Mouse (Mus musculus) telencephalon, adult 2 months (tissue): ENCODE results near the gene Gm14434.
"Not testable (repeated sequence)": the region's sequence is repeated elsewhere in the genome, so short reads cannot be mapped to it uniquely, and the experiment has no call there.

Experiments used
- DNase-seq: peaks from one replicate; pipeline ENCODE4 v3.0.0-alpha.2; 2011; ENCODE audit warnings: low read depth, low spot score

Gm14434 gene

DNA sequence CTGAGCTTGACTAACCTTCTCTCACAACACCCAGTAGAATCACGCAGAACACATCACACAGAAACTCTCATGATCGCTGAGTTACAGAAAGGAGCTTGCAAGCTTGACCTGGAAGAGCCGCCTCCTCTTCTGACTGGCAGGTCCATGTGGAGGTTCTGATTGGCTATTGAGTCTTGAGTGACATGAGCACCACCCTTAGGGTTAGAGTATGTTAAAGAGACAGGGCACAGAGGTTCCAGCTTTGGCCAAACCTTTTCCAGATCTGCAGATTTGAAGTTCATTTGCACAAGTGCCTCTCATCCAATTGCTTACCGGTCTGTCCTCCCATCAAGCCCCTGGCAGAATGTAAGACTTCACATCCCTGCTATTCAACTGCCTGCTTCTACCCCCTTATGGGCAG lies at the start of gene Gm14434:
Gene Gm14434 (minus strand): TSS at position 101 of the 400 bp plus-strand sequence.
- not testable (repeated sequence) for DNase-seq

DNA sequence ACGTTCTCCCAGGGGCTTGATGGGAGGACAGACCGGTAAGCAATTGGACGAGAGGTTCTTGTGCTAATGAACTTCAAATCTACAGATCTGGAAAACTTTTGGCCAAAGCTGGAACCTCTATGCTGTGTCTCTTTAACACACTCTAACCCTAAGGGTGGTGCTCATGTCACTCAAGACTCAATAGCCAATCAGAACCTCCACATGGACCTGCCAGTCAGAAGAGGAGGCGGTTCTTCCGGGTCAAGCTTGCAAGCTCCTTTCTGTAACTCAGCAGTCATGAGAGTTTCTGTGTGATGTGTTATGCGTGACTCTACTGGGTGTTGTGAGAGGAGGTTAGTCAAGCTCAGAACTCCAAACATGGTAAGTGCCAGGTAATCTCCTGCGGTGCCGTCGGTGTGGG lies 34.2 kb upstream of the Gm14434 start, which contains the start of gene Zfp967:
Gene Zfp967 (plus strand): TSS at position 301 of the 400 bp plus-strand sequence.
- DNase-seq, result not testable (repeated sequence)

DNA sequence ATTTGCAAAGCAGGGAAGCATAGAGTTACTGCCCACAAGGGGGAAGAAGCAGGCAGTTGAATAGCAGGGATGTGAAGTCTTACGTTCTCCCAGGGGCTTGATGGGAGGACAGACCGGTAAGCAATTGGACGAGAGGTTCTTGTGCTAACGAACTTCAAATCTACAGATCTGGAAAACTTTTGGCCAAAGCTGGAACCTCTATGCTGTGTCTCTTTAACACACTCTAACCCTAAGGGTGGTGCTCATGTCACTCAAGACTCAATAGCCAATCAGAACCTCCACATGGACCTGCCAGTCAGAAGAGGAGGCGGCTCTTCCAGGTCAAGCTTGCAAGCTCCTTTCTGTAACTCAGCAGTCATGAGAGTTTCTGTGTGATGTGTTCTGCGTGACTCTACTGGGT lies 63.3 kb downstream of the Gm14434 start, which contains the start of gene Gm14435:
Gene Gm14435 (plus strand): TSS at position 301 of the 400 bp plus-strand sequence.
- not testable (repeated sequence) for DNase-seq
